Mouse (Mus musculus): Measurements from ENCODE around the gene Pcsk5. TPM values are rescaled to one million over a fixed set of nuclear protein-coding genes. Genes with fewer than 3 reads are reported as not detected.

Gene Pcsk5
- polyA plus RNA-seq, 1 experiment from 2014 or later = 13.5 TPM

DNA sequence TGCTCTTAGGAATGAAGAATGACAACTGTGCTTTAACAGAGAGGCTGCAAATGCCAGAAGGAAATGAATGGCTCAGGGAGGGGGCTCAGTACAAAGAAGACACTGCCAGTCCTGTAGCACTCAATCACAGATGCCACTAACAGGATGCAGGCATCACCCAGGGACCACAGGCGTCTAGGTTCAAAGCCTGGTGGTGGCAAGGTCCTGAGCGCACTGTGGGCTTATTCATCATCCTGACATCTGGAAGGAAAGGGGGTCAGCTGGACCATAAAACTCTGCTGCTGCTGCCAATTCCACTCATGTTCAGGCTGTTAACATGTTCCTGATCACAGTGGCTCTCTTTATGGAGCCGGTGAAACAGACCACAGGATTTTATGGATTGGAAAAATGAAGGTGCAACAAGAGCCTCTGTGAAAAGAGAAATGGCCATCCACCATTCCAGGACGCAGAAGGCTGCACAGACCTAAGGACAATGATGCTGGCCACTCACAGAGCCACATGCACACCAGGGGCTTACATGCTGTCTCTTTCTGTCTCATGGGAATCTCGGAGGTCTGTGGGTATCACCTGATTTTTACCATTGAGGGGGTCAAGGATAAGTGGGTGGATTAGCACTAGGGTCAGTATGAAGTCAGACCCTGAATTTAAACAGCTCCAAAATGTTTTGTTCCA is 186.5 kb downstream of the Pcsk5 start:
- no peak overlapping the region for H3K27ac ChIP-seq (ENCODE audit: low read depth, low read length)
- no peak overlapping the region for H3K4me2 ChIP-seq (ENCODE audit: low read depth, low read length, severe bottlenecking)
- DNase-seq (ENCODE audit: low spot score) = no peak
- no peak for ATAC-seq (replicated peaks; ENCODE audit: low FRiP score)
- H3K4me1 ChIP-seq (replicated peaks; ENCODE audit: control insufficient read depth, insufficient read depth, low read length) = no peaks in the 10 kb centered on the region
- no peaks in the 10 kb centered on the region for H3K27me3 ChIP-seq (ENCODE audit: control insufficient read depth, insufficient read depth, low read length)
- no peak overlapping the region for H3K9ac ChIP-seq (ENCODE audit: low read length)
- H3K9me3 ChIP-seq (ENCODE audit: control insufficient read depth, low read length) = no peaks in the 10 kb centered on the region
- no peak overlapping the region for H3K4me3 ChIP-seq (ENCODE audit: low read depth, low read length)
- WGBS = 74% methylated on average over 5 of the region's 5 CpGs
- no peaks in the 10 kb centered on the region for H3K36me3 ChIP-seq (ENCODE audit: control insufficient read depth, insufficient read depth, low read length)

DNA sequence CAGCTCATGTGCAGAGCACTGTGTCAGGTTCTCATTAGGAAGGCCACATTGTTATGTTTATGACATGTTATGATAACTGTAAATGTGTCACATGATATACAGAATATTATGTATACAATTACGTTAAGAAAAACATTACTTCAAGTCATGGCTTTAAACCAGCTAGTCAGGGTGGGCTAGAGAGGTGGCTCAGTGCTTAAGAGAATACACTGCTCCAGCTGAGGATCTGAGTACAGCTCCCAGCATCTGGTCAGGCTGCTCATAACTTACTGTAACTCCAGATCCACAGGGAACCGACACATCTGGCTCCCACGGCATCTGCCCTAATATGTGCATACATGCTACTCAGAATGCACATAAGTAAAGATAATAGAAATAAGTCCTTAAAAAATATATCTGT is 187.5 kb downstream of the Pcsk5 start:
- no peaks in the 10 kb centered on the region for H3K9me3 ChIP-seq (ENCODE audit: control insufficient read depth, low read length)
- WGBS = 82% methylated on average over 3 of the region's 3 CpGs
- no peaks in the 10 kb centered on the region for H3K36me3 ChIP-seq (ENCODE audit: control insufficient read depth, insufficient read depth, low read length)
- H3K4me2 ChIP-seq (ENCODE audit: low read depth, low read length, severe bottlenecking) = no peak overlapping the region
- no peaks in the 10 kb centered on the region for H3K27me3 ChIP-seq (ENCODE audit: control insufficient read depth, insufficient read depth, low read length)
- H3K4me1 ChIP-seq (replicated peaks; ENCODE audit: control insufficient read depth, insufficient read depth, low read length) = no peaks in the 10 kb centered on the region
- ATAC-seq (replicated peaks; ENCODE audit: low FRiP score) (no peak), DNase-seq (ENCODE audit: low spot score) (no peak)
- H3K27ac ChIP-seq (ENCODE audit: low read depth, low read length) = no peak overlapping the region
- H3K4me3 ChIP-seq (ENCODE audit: low read depth, low read length) = no peak overlapping the region
- no peak overlapping the region for H3K9ac ChIP-seq (ENCODE audit: low read length)

DNA sequence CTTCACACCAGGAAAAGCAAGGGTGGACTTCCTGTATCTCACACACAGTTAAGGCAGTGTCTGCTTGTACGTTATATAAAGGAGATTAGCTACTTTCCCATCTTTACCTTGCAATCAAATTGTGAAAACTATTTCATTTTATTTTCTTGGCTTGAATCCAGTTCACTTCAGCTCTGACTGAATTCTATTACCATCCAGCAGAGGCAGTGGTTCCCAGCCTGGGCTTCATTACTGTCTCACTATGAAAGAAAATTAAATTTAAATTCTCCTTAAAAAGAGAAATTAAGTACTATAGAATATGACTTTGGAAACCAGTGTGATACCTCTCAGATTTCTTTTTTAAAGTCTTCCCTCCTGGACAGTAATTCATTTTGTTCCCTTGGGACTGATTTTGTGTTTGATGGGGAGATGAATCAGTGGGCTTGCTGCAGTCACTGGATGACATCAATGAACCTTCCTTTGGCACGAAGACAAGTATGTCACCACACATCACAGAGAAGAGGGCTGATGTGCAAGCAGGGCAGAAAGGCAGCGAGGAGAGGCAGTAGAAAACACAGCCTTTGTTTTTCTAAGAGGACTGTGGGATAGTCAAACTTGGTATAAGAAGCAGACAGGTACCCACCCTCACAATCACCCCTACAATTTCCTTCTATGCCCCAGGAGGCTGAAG is 194.2 kb downstream of the Pcsk5 start:
- H3K4me2 ChIP-seq (ENCODE audit: low read depth, low read length, severe bottlenecking) = no peak overlapping the region
- 81% methylated on average over 3 of the region's 3 CpGs for WGBS
- H3K27me3 ChIP-seq (ENCODE audit: control insufficient read depth, insufficient read depth, low read length) = no peaks in the 10 kb centered on the region
- no peak overlapping the region for H3K4me3 ChIP-seq (ENCODE audit: low read depth, low read length)
- no peak overlapping the region for H3K27ac ChIP-seq (ENCODE audit: low read depth, low read length)
- H3K9me3 ChIP-seq (ENCODE audit: control insufficient read depth, low read length) = no peaks in the 10 kb centered on the region
- no peak overlapping the region for H3K9ac ChIP-seq (ENCODE audit: low read length)
- H3K4me1 ChIP-seq (replicated peaks; ENCODE audit: control insufficient read depth, insufficient read depth, low read length) = no peaks in the 10 kb centered on the region
- H3K36me3 ChIP-seq (ENCODE audit: control insufficient read depth, insufficient read depth, low read length) = no peaks in the 10 kb centered on the region
- DNase-seq (ENCODE audit: low spot score) (no peak), ATAC-seq (replicated peaks; ENCODE audit: low FRiP score) (no peak)

GRCm38 (mm10) chr19:17635984-17636383 is 201.4 kb downstream of the Pcsk5 start:
- H3K27ac ChIP-seq (ENCODE audit: low read depth, low read length) = no peak overlapping the region
- DNase-seq (ENCODE audit: low spot score) (no peak), ATAC-seq (replicated peaks; ENCODE audit: low FRiP score) (no peak)
- no peak overlapping the region for H3K4me2 ChIP-seq (ENCODE audit: low read depth, low read length, severe bottlenecking)
- H3K4me3 ChIP-seq (ENCODE audit: low read depth, low read length) = no peak overlapping the region
- no peaks in the 10 kb centered on the region for H3K27me3 ChIP-seq (ENCODE audit: control insufficient read depth, insufficient read depth, low read length)
- no peak overlapping the region for H3K9ac ChIP-seq (ENCODE audit: low read length)
- H3K9me3 ChIP-seq (ENCODE audit: control insufficient read depth, low read length) = no peaks in the 10 kb centered on the region
- H3K36me3 ChIP-seq (ENCODE audit: control insufficient read depth, insufficient read depth, low read length) = no peaks in the 10 kb centered on the region
- WGBS = 75% methylated on average over 6 of the region's 6 CpGs
- no peaks in the 10 kb centered on the region for H3K4me1 ChIP-seq (replicated peaks; ENCODE audit: control insufficient read depth, insufficient read depth, low read length)

DNA sequence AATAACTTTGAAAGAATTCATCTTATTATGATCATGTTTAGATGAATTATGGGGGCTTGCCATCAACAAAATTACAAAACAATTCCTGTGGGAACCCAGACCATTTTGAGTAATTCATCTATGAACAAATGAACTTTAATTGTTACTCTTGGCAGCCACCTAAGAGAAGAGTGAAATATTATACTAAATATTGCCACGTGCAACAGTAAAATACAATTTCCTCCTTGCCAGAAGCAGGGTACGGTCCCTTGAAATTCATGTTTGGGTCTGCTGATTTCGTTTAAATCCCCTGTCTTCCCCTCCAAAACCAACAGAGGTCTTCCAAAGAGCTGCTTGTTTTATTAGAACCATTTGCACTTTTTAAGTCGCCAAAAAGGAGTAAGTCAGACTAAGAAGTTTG is 221.8 kb downstream of the Pcsk5 start:
- no peak overlapping the region for H3K4me2 ChIP-seq (ENCODE audit: low read depth, low read length, severe bottlenecking)
- no peaks in the 10 kb centered on the region for H3K4me1 ChIP-seq (replicated peaks; ENCODE audit: control insufficient read depth, insufficient read depth, low read length)
- H3K27me3 ChIP-seq (ENCODE audit: control insufficient read depth, insufficient read depth, low read length) = no peaks in the 10 kb centered on the region
- DNase-seq (ENCODE audit: low spot score) (no peak), ATAC-seq (replicated peaks; ENCODE audit: low FRiP score) (no peak)
- H3K9ac ChIP-seq (ENCODE audit: low read length) = no peak overlapping the region
- no peak overlapping the region for H3K4me3 ChIP-seq (ENCODE audit: low read depth, low read length)
- H3K36me3 ChIP-seq (ENCODE audit: control insufficient read depth, insufficient read depth, low read length) = no peaks in the 10 kb centered on the region
- no peak overlapping the region for H3K27ac ChIP-seq (ENCODE audit: low read depth, low read length)
- 81% methylated on average over 4 of the region's 4 CpGs for WGBS
- no peaks in the 10 kb centered on the region for H3K9me3 ChIP-seq (ENCODE audit: control insufficient read depth, low read length)

GRCm38 (mm10) chr19:17606510-17606909 is 230.9 kb downstream of the Pcsk5 start:
- no peak overlapping the region for H3K4me3 ChIP-seq (ENCODE audit: low read depth, low read length)
- no peak overlapping the region for H3K9ac ChIP-seq (ENCODE audit: low read length)
- H3K27me3 ChIP-seq (ENCODE audit: control insufficient read depth, insufficient read depth, low read length) = no peaks in the 10 kb centered on the region
- H3K4me1 ChIP-seq (replicated peaks; ENCODE audit: control insufficient read depth, insufficient read depth, low read length) = no peaks in the 10 kb centered on the region
- H3K9me3 ChIP-seq (ENCODE audit: control insufficient read depth, low read length) = no peaks in the 10 kb centered on the region
- no peak for DNase-seq (ENCODE audit: low spot score)
- H3K27ac ChIP-seq (ENCODE audit: low read depth, low read length) = no peak overlapping the region
- no peaks in the 10 kb centered on the region for H3K36me3 ChIP-seq (ENCODE audit: control insufficient read depth, insufficient read depth, low read length)
- ATAC-seq (replicated peaks; ENCODE audit: low FRiP score) = no peak
- 63% methylated on average over 1 of the region's 1 CpGs for WGBS
- no peak overlapping the region for H3K4me2 ChIP-seq (ENCODE audit: low read depth, low read length, severe bottlenecking)

DNA sequence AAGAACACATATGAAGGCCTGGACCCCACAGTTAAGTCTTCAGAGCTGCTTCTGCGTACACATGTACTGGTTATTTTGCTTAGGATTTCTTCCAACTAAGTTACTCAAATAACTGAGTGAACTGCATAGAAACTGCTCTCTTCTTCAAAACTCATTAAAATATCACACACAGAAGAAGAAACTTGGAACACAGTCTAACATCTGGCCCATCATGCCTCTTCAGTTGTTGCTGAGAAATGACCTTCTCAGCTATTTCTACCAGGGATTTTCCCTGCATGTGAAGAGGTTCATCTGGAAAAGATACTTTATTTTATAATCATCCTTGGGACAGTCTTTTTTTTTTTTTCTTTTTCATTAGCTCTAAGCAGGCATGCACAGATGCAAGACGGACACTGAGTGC is 231.3 kb downstream of the Pcsk5 start:
- H3K36me3 ChIP-seq (ENCODE audit: control insufficient read depth, insufficient read depth, low read length) = no peaks in the 10 kb centered on the region
- H3K27ac ChIP-seq (ENCODE audit: low read depth, low read length) = no peak overlapping the region
- no peak overlapping the region for H3K4me2 ChIP-seq (ENCODE audit: low read depth, low read length, severe bottlenecking)
- no peaks in the 10 kb centered on the region for H3K27me3 ChIP-seq (ENCODE audit: control insufficient read depth, insufficient read depth, low read length)
- 95% methylated on average over 2 of the region's 2 CpGs for WGBS
- no peaks in the 10 kb centered on the region for H3K9me3 ChIP-seq (ENCODE audit: control insufficient read depth, low read length)
- no peaks in the 10 kb centered on the region for H3K4me1 ChIP-seq (replicated peaks; ENCODE audit: control insufficient read depth, insufficient read depth, low read length)
- H3K9ac ChIP-seq (ENCODE audit: low read length) = no peak overlapping the region
- no peak for ATAC-seq (replicated peaks; ENCODE audit: low FRiP score)
- H3K4me3 ChIP-seq (ENCODE audit: low read depth, low read length) = no peak overlapping the region
- no peak for DNase-seq (ENCODE audit: low spot score)

DNA sequence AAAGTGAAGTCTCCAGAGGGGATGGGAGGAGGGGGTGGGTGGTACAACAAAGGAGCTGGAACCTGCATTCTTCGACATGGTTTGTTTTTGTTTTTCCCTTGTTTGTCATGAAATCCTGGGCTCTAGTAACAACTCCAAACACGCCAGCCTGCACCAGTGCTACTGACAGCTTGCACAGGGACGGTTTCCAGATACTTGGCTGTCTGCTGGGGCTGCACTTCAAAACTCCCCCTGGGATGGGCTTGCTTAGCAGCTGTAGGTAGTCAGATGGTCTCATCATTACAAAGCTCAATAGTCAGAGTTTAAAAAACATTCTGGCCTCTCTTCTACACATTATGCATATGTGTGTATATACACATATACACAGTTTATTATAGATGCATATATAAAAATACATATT is 234.1 kb downstream of the Pcsk5 start:
- Histone ChIP-seq H3K36me3 (ENCODE audit: control insufficient read depth, insufficient read depth, low read length) (no peaks in the 10 kb centered on the region), H3K9me3 (ENCODE audit: control insufficient read depth, low read length) (no peaks in the 10 kb centered on the region), H3K27ac (ENCODE audit: low read depth, low read length) (no peak overlapping the region), H3K9ac (ENCODE audit: low read length) (no peak overlapping the region), H3K4me2 (ENCODE audit: low read depth, low read length, severe bottlenecking) (no peak overlapping the region), H3K4me3 (ENCODE audit: low read depth, low read length) (no peak overlapping the region), H3K4me1 (replicated peaks; ENCODE audit: control insufficient read depth, insufficient read depth, low read length) (no peaks in the 10 kb centered on the region), H3K27me3 (ENCODE audit: control insufficient read depth, insufficient read depth, low read length) (no peaks in the 10 kb centered on the region)
- ATAC-seq (replicated peaks; ENCODE audit: low FRiP score) (no peak), DNase-seq (ENCODE audit: low spot score) (no peak)
- 72% methylated on average over 3 of the region's 3 CpGs for WGBS

DNA sequence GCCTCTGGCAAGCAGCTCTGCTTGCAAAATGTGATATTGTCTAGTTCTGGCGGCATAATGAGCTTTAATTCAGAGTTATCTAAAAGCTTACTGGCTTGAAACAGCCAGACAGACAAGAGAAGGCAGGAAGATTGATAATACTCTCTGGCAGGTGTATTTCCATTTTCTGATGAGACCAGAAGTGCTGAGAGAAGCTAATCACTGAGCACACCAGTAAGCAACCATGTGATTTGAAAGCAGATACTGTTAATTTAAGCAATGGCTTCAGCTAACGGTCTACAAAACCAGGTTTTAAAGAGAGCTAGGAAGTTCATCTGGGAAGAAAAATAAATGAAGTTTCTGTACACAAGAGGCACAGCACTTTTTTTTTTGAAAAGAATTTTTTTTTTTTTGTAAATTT is 237.1 kb downstream of the Pcsk5 start:
- WGBS = 85% methylated on average over 2 of the region's 2 CpGs
- no peak for ATAC-seq (replicated peaks; ENCODE audit: low FRiP score)

More for the DNA sequence above, 237.1 kb downstream of the Pcsk5 start:
- Histone ChIP-seq H3K9ac (ENCODE audit: low read length) (no peak overlapping the region), H3K27ac (ENCODE audit: low read depth, low read length) (no peak overlapping the region), H3K36me3 (ENCODE audit: control insufficient read depth, insufficient read depth, low read length) (no peaks in the 10 kb centered on the region), H3K4me2 (ENCODE audit: low read depth, low read length, severe bottlenecking) (no peak overlapping the region), H3K4me3 (ENCODE audit: low read depth, low read length) (no peak overlapping the region), H3K9me3 (ENCODE audit: control insufficient read depth, low read length) (no peaks in the 10 kb centered on the region), H3K4me1 (replicated peaks; ENCODE audit: control insufficient read depth, insufficient read depth, low read length) (no peaks in the 10 kb centered on the region), H3K27me3 (ENCODE audit: control insufficient read depth, insufficient read depth, low read length) (no peaks in the 10 kb centered on the region)
- no peak for DNase-seq (ENCODE audit: low spot score)

Data from forebrain, embryonic 11.5 days (tissue).